Mouse (Mus musculus): ENCODE data around the gene Slc25a16. TPM values are rescaled to one million over a fixed set of nuclear protein-coding genes. Genes with fewer than 3 reads are reported as not detected.
"Not testable (repeated sequence)": the region's sequence is repeated elsewhere in the genome, so short reads cannot be mapped to it uniquely, and the experiment has no call there.

Slc25a16 gene
- polyA plus RNA-seq, 1 experiment from 2014 or later: 10.9 TPM

GRCm38 (mm10) chr10:62894447-62894846, 26.0 kb upstream of the Slc25a16 start:
- Histone ChIP-seq H3K79me2 (ENCODE audit: inconsistent target) (no peaks in the 10 kb centered on the region), H3K27ac (no peak overlapping the region), H3K36me3 (ENCODE audit: inconsistent target) (no peaks in the 10 kb centered on the region), H3K4me3 (ENCODE audit: inconsistent target) (no peak overlapping the region)
- no CpG with 5 or more reads among the region's 3 CpGs for WGBS (ENCODE audit: missing documents)

GRCm38 (mm10) chr10:62895386-62895785, 25.0 kb upstream of the Slc25a16 start:
- Histone ChIP-seq H3K27ac (no peak overlapping the region), H3K4me3 (ENCODE audit: inconsistent target) (no peak overlapping the region), H3K36me3 (ENCODE audit: inconsistent target) (no peaks in the 10 kb centered on the region), H3K79me2 (ENCODE audit: inconsistent target) (no peaks in the 10 kb centered on the region)
- WGBS (ENCODE audit: missing documents): 60% methylated on average over 6 of the region's 6 CpGs

- no peaks in the 10 kb centered on the region for H3K79me2 ChIP-seq (ENCODE audit: inconsistent target)
- no peaks in the 10 kb centered on the region for H3K36me3 ChIP-seq (ENCODE audit: inconsistent target)
- no peak overlapping the region for H3K4me3 ChIP-seq (ENCODE audit: inconsistent target)
- no peak overlapping the region for H3K27ac ChIP-seq
- WGBS (ENCODE audit: missing documents): 51% methylated on average over 4 of the region's 4 CpGs
These were observed 24.4 kb upstream of the Slc25a16 start for GRCm38 (mm10) chr10:62896035-62896434.

- no peaks in the 10 kb centered on the region for H3K36me3 ChIP-seq (ENCODE audit: inconsistent target)
- H3K27ac ChIP-seq: no peak overlapping the region
- WGBS (ENCODE audit: missing documents): 75% methylated on average over 4 of the region's 4 CpGs
These were observed 23.7 kb upstream of the Slc25a16 start for GRCm38 (mm10) chr10:62896774-62897173.

GRCm38 (mm10) chr10:62897437-62897836, 23.0 kb upstream of the Slc25a16 start:
- H3K79me2 ChIP-seq (ENCODE audit: inconsistent target): no peaks in the 10 kb centered on the region
- 100% methylated on average over 1 of the region's 3 CpGs for WGBS (ENCODE audit: missing documents)
- no peak overlapping the region for H3K4me3 ChIP-seq (ENCODE audit: inconsistent target)
- no peaks in the 10 kb centered on the region for H3K36me3 ChIP-seq (ENCODE audit: inconsistent target)
- H3K27ac ChIP-seq: no peak overlapping the region

More at GRCm38 (mm10) chr10:62896774-62897173, 23.7 kb upstream of the Slc25a16 start:
- Histone ChIP-seq H3K79me2 (ENCODE audit: inconsistent target) (no peaks in the 10 kb centered on the region), H3K4me3 (ENCODE audit: inconsistent target) (no peak overlapping the region)

GRCm38 (mm10) chr10:62898061-62898460, 22.4 kb upstream of the Slc25a16 start:
- Histone ChIP-seq H3K79me2 (ENCODE audit: inconsistent target) (no peaks in the 10 kb centered on the region), H3K27ac (no peak overlapping the region)
- WGBS (ENCODE audit: missing documents): 75% methylated on average over 2 of the region's 2 CpGs

GRCm38 (mm10) chr10:62900144-62900543, 20.3 kb upstream of the Slc25a16 start:
- Histone ChIP-seq H3K79me2 (ENCODE audit: inconsistent target) (no peaks in the 10 kb centered on the region), H3K4me3 (ENCODE audit: inconsistent target) (no peak overlapping the region), H3K36me3 (ENCODE audit: inconsistent target) (no peaks in the 10 kb centered on the region), H3K27ac (no peak overlapping the region)
- WGBS (ENCODE audit: missing documents): 96% methylated on average over 4 of the region's 4 CpGs

More at GRCm38 (mm10) chr10:62898061-62898460, 22.4 kb upstream of the Slc25a16 start:
- Histone ChIP-seq H3K36me3 (ENCODE audit: inconsistent target) (no peaks in the 10 kb centered on the region), H3K4me3 (ENCODE audit: inconsistent target) (no peak overlapping the region)

GRCm38 (mm10) chr10:62901826-62902225, 18.6 kb upstream of the Slc25a16 start:
- Histone ChIP-seq H3K79me2 (ENCODE audit: inconsistent target) (no peaks in the 10 kb centered on the region), H3K36me3 (ENCODE audit: inconsistent target) (no peaks in the 10 kb centered on the region), H3K27ac (no peak overlapping the region), H3K4me3 (ENCODE audit: inconsistent target) (no peak overlapping the region)
- 85% methylated on average over 7 of the region's 8 CpGs for WGBS (ENCODE audit: missing documents)

- no peaks in the 10 kb centered on the region for H3K79me2 ChIP-seq (ENCODE audit: inconsistent target)
- 67% methylated on average over 1 of the region's 1 CpGs for WGBS (ENCODE audit: missing documents)
- H3K4me3 ChIP-seq (ENCODE audit: inconsistent target): no peak overlapping the region
- H3K36me3 ChIP-seq (ENCODE audit: inconsistent target): no peaks in the 10 kb centered on the region
- no peak overlapping the region for H3K27ac ChIP-seq
These were observed 17.6 kb upstream of the Slc25a16 start for GRCm38 (mm10) chr10:62902829-62903228.

- Histone ChIP-seq H3K36me3 (ENCODE audit: inconsistent target) (no peaks in the 10 kb centered on the region), H3K27ac (no peak overlapping the region), H3K79me2 (ENCODE audit: inconsistent target) (no peaks in the 10 kb centered on the region), H3K4me3 (ENCODE audit: inconsistent target) (no peak overlapping the region)
- WGBS (ENCODE audit: missing documents): 92% methylated on average over 7 of the region's 7 CpGs
These were observed 14.1 kb upstream of the Slc25a16 start for GRCm38 (mm10) chr10:62906336-62906735.

- H3K36me3 ChIP-seq (ENCODE audit: inconsistent target); H3K79me2 ChIP-seq (ENCODE audit: inconsistent target); H3K4me3 ChIP-seq (ENCODE audit: inconsistent target); H3K27ac ChIP-seq: not testable (repeated sequence)
- no CpG with 5 or more reads among the region's 1 CpGs for WGBS (ENCODE audit: missing documents)
These were observed 11.5 kb upstream of the Slc25a16 start, which contains the start of gene Tet1 for GRCm38 (mm10) chr10:62908896-62909295. Gene Tet1 (minus strand): TSS chr10:62908996.

GRCm38 (mm10) chr10:62911120-62911519, 9.3 kb upstream of the Slc25a16 start:
- Histone ChIP-seq H3K4me3 (ENCODE audit: inconsistent target) (no peak overlapping the region), H3K27ac (no peak overlapping the region), H3K36me3 (ENCODE audit: inconsistent target) (no peaks in the 10 kb centered on the region), H3K79me2 (ENCODE audit: inconsistent target) (no peaks in the 10 kb centered on the region)
- 30% methylated on average over 2 of the region's 2 CpGs for WGBS (ENCODE audit: missing documents)

- Histone ChIP-seq H3K4me3 (ENCODE audit: inconsistent target) (no peak overlapping the region), H3K79me2 (ENCODE audit: inconsistent target) (peaks cover 31% of the 10 kb centered on the region; the same call in 1 of the 2 replicates), H3K27ac (no peak overlapping the region), H3K36me3 (ENCODE audit: inconsistent target) (no peaks in the 10 kb centered on the region)
- WGBS (ENCODE audit: missing documents): 70% methylated on average over 3 of the region's 3 CpGs
These were observed 1.4 kb upstream of the Slc25a16 start for GRCm38 (mm10) chr10:62918985-62919384.

- H3K36me3 ChIP-seq (ENCODE audit: inconsistent target): no peaks in the 10 kb centered on the region
- under 1% methylated on average over 29 of the region's 29 CpGs for WGBS (ENCODE audit: missing documents)
- H3K4me3 ChIP-seq (ENCODE audit: inconsistent target): peak overlapping the region; percentile 70
- peaks cover 34% of the 10 kb centered on the region; the same call in 1 of the 2 replicates for H3K79me2 ChIP-seq (ENCODE audit: inconsistent target)
- peak overlapping the region; percentile 10; the same call in 1 of the 2 replicates for H3K27ac ChIP-seq
These were observed 328 bp downstream of the Slc25a16 start for GRCm38 (mm10) chr10:62920766-62921156.

- H3K36me3 ChIP-seq (ENCODE audit: inconsistent target): peaks cover 7% of the 10 kb centered on the region; the same call in 1 of the 2 replicates
- no peak overlapping the region for H3K27ac ChIP-seq
- no peak overlapping the region for H3K4me3 ChIP-seq (ENCODE audit: inconsistent target)
- peaks cover 34% of the 10 kb centered on the region; the same call in 1 of the 2 replicates for H3K79me2 ChIP-seq (ENCODE audit: inconsistent target)
- 92% methylated on average over 4 of the region's 4 CpGs for WGBS (ENCODE audit: missing documents)
These were observed 3.7 kb downstream of the Slc25a16 start for GRCm38 (mm10) chr10:62924096-62924635.

- WGBS (ENCODE audit: missing documents): 100% methylated on average over 1 of the region's 1 CpGs
- no peak overlapping the region for H3K27ac ChIP-seq
- H3K79me2 ChIP-seq (ENCODE audit: inconsistent target): no peaks in the 10 kb centered on the region
- H3K4me3 ChIP-seq (ENCODE audit: inconsistent target): no peak overlapping the region
- peaks cover 24% of the 10 kb centered on the region; the same call in 1 of the 2 replicates for H3K36me3 ChIP-seq (ENCODE audit: inconsistent target)
These were observed 11.9 kb downstream of the Slc25a16 start for GRCm38 (mm10) chr10:62932381-62932780.
